Mouse (Mus musculus): ENCODE results near the gene Gm45623.

- TF ChIP-seq CTCF (IDR thresholded peaks at IDR 0.05; ENCODE audit: control insufficient read depth, insufficient read depth, insufficient read length): no peak
- TF ChIP-seq MYOG (IDR thresholded peaks at IDR 0.05; ENCODE audit: control insufficient read depth, extremely low read depth, insufficient read length): no peak
- no peak for TF ChIP-seq MYOD1 (IDR thresholded peaks at IDR 0.05; ENCODE audit: control insufficient read depth, insufficient read length, low read depth)
- TF ChIP-seq CEBPB (IDR thresholded peaks at IDR 0.05; ENCODE audit: low read depth): no peak
- no peak for TF ChIP-seq USF1 (IDR thresholded peaks at IDR 0.05; ENCODE audit: low read depth)
- TF ChIP-seq MAX (IDR thresholded peaks at IDR 0.05): no peak
- TF ChIP-seq FOSL1 (IDR thresholded peaks at IDR 0.05; ENCODE audit: insufficient read depth, low read length, poor library complexity, severe bottlenecking): no peak
Measured at GRCm38 (mm10) chr13:56749377-56749776, 4.2 kb downstream of the Gm45623 start.
